8 mouse cellular contexts compared by ENCODE assay signal in the genomic region with DNA sequence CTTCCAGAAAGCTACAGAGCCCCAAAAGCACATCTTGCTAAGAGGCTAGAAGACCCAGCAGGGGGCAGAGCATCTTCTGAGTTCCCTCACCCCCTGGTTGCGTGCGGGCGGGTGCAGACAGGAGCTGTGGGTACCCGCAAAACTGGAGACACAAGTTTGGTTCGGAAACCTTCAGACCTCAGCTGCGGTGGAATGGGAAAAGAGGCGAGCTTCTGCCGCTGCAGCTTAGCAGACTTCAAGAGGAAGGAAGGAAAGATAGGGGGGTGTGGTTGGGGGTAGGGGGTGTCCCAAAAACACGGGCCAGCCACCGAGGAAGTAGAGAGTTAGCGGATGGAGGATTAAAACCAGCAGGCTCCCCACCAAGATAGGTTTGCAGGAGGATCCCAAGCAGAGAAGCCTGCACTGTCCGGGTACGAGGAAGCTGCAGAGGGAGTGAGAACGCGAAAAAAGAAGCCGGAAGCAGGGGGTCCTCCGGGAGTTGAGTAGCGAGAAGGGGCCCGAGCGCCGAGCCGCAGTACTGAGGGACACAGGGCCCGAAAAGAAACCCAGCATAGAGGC. TPM values are rescaled to one million over a fixed set of nuclear protein-coding genes. Genes with fewer than 3 reads are reported as not detected.
DNase-seq lines count a peak whose midpoint lies in the region; ATAC-seq and TF ChIP-seq lines count a peak whose summit lies in the region.

No protein-coding gene starts in this region.

- no peaks in the 10 kb centered on the region for H3K9me3 ChIP-seq in liver, embryonic 14.5 days (ENCODE audit: control insufficient read depth, low read length)

- H3K4me3 ChIP-seq in kidney, adult 2 months (ENCODE audit: insufficient read depth, low read depth, low read length), result peak overlapping the region; percentile 78
- H3K4me3 ChIP-seq in liver, embryonic 14.5 days (ENCODE audit: insufficient read depth in 1 of 2, low read depth in 2 of 2, low read length in 2 of 2), result peak overlapping the region; percentile 77 to 87
- peak overlapping the region; percentile 90 for H3K4me3 ChIP-seq in testis, adult 2 months (ENCODE audit: control insufficient read depth, low read depth, low read length)

- H3K9ac ChIP-seq in liver, embryonic 14.5 days (replicated peaks), result peak overlapping the region; percentile 88

- no peak for TF ChIP-seq EP300 in liver, embryonic 14.5 days (IDR thresholded peaks at IDR 0.05; ENCODE audit: low read depth)

- TF ChIP-seq CTCF in kidney, adult 2 months (conservative IDR thresholded peaks at IDR 0.05; ENCODE audit: insufficient read depth, insufficient read length, low read depth, low read length), result no peak
- peak; percentile 70 for TF ChIP-seq CTCF in liver, embryonic 14.5 days (IDR thresholded peaks at IDR 0.05; ENCODE audit: low read depth)
- no peak for TF ChIP-seq CTCF in testis, adult 2 months (IDR thresholded peaks at IDR 0.05; ENCODE audit: control insufficient read depth, insufficient read depth, insufficient replicate concordance, low read depth, low read length)

- no peaks in the 10 kb centered on the region for H3K27me3 ChIP-seq in kidney, adult 2 months (replicated peaks; ENCODE audit: control insufficient read depth, insufficient read depth, low read length)
- H3K27me3 ChIP-seq in liver, embryonic 14.5 days (ENCODE audit: control insufficient read depth, insufficient read depth, low read length), result no peaks in the 10 kb centered on the region
- peaks cover 8% of the 10 kb centered on the region for H3K27me3 ChIP-seq in testis, adult 2 months (ENCODE audit: control insufficient read depth, insufficient read depth, low read length)

- ATAC-seq in liver, embryonic 14.5 days (ENCODE audit: insufficient read depth), result no peak

- peak overlapping the region; percentile 100 for H3K4me2 ChIP-seq in liver, embryonic 14.5 days (ENCODE audit: low read depth)

- no peaks in the 10 kb centered on the region for H3K36me3 ChIP-seq in kidney, adult 2 months (ENCODE audit: control insufficient read depth, insufficient read depth, low read length)
- no peaks in the 10 kb centered on the region for H3K36me3 ChIP-seq in liver, embryonic 14.5 days (replicated peaks; ENCODE audit: control insufficient read depth, insufficient read depth, low read depth)
- H3K36me3 ChIP-seq in testis, adult 2 months (ENCODE audit: control insufficient read depth, insufficient read depth, low read length), result no peaks in the 10 kb centered on the region

- 1% methylated on average over 23 of the region's 23 CpGs for WGBS in kidney, adult 2 months
- WGBS in liver, embryonic 14.5 days (ENCODE audit: insufficient replicate concordance), result under 1% methylated on average over 23 of the region's 23 CpGs

- H3K4me1 ChIP-seq in kidney, adult 2 months (ENCODE audit: control insufficient read depth, insufficient read depth, low read length), result no peaks in the 10 kb centered on the region
- H3K4me1 ChIP-seq in liver, embryonic 14.5 days (replicated peaks; ENCODE audit: control insufficient read depth in 2 of 2, insufficient read depth in 2 of 2, low read length in 1 of 2), result peaks cover 0 to 5% of the 10 kb centered on the region in 2 experiments; a peak in 3 of 4 replicates
- peaks cover 16% of the 10 kb centered on the region for H3K4me1 ChIP-seq in testis, adult 2 months (ENCODE audit: control insufficient read depth, insufficient read depth, low read length)

- peak; percentile 68 for DNase-seq in 3134 (ENCODE audit: extremely low read depth, insufficient read length, low spot score)
- DNase-seq in ZHBTc4 (ENCODE audit: low read depth, low spot score), result peak; percentile 35
- DNase-seq in embryo, embryonic 10.5 days (ENCODE audit: low spot score), result peak; percentile 89
- peak; percentile 44 to 63 for DNase-seq in heart, adult 18-20 months
- peak; percentile 56 for DNase-seq in kidney, adult 2 months
- peak; percentile 32 to 38 (median 36) for DNase-seq in liver, embryonic 14.5 days (ENCODE audit: low read depth in 3 of 3, low spot score in 3 of 3)
- peak; percentile 80 for DNase-seq in neural tube, embryonic 10.5 days (ENCODE audit: extremely low spot score, low spot score)

- TF ChIP-seq POLR2A in kidney, adult 2 months (IDR thresholded peaks at IDR 0.05; ENCODE audit: low read depth, low read length), result no peak
- no peak for TF ChIP-seq POLR2A in testis, adult 2 months (IDR thresholded peaks at IDR 0.05; ENCODE audit: control insufficient read depth, low read depth, low read length)

- no peak overlapping the region; the same call in 1 of the 2 replicates for H3K27ac ChIP-seq in kidney, adult 2 months (ENCODE audit: insufficient read depth, low read depth, low read length)
- peak overlapping the region; percentile 87 for H3K27ac ChIP-seq in liver, embryonic 14.5 days
- H3K27ac ChIP-seq in testis, adult 2 months (ENCODE audit: control insufficient read depth, insufficient read depth, low read depth, low read length), result peak overlapping the region; percentile 10; the same call in 1 of the 2 replicates

RNA-seq across cellular contexts. Expression of a gene that starts 1.0 kb away (rescaled TPM):
- total RNA-seq in heart, adult 18-20 months (2021), result 1 to 10 TPM; 2.6 to 3.9 TPM
- 5.3 and 5.5 TPM in 2 replicates for polyA plus RNA-seq in kidney, adult 2 months (2012; rRNA removed)
- 0.90 and 1.3 TPM in 2 replicates for polyA plus RNA-seq in liver, embryonic 14.5 days (2012; rRNA removed)
- polyA plus RNA-seq in liver, embryonic 14.5 days (2014; fragmentation: Nextera tagmentation; extraction: Ambion mirVana), result 1.8 and 2.5 TPM in 2 replicates
- polyA plus RNA-seq in testis, adult 2 months (2012; rRNA removed), result 57.9 and 64.6 TPM in 2 replicates

Comparison
In these comparisons a context has a peak if more than half of its experiments do, and no peak if none do; other contexts are left out.
1. DNase-seq: peak in every context shown above with its lines; median percentile 89 in embryo, embryonic 10.5 days; 80 in neural tube, embryonic 10.5 days; 68 in 3134; 56 in kidney, adult 2 months; 54 in heart, adult 18-20 months; 36 in liver, embryonic 14.5 days; 35 in ZHBTc4.